In genomic region chr14:85620931-85621330, GRCm38 (mm10) we compare ENCODE assay signal across 24 mouse cellular contexts.
DNase-seq lines count a peak whose midpoint lies in the region; ATAC-seq and TF ChIP-seq lines count a peak whose summit lies in the region.
"Had no signal": no experiment of that assay in that cellular context is flagged by ENCODE, and none has a peak within 500 bp of the region (broad histone marks: within the 10 kb centered on the region; RNA-seq: fewer than 3 reads in every experiment).

No protein-coding gene starts in this region.

- ATAC-seq in forebrain, embryonic 14.5 days: no peak
- no peak for ATAC-seq in forebrain, embryonic 15.5 days (replicated peaks)
- ATAC-seq in midbrain, postnatal 0 days (ENCODE audit: low FRiP score): no peak
- ATAC-seq: CD4-positive, CD25-positive, alpha-beta regulatory T cell, adult 4 months; forebrain, embryonic 13.5 days; intestine, embryonic 15.5 days had no signal

- no peaks in the 10 kb centered on the region for H3K4me1 ChIP-seq in forebrain, embryonic 14.5 days (ENCODE audit: control insufficient read depth, insufficient read depth, low read length)
- H3K4me1 ChIP-seq in forebrain, embryonic 15.5 days: no peaks in the 10 kb centered on the region
- H3K4me1 ChIP-seq in midbrain, postnatal 0 days (ENCODE audit: insufficient read depth, low read length): no peaks in the 10 kb centered on the region
- H3K4me1 ChIP-seq in midbrain, embryonic 10.5 days: no peaks in the 10 kb centered on the region
- H3K4me1 ChIP-seq: embryonic facial prominence, embryonic 13.5 days; forebrain, embryonic 13.5 days; hindbrain, embryonic 12.5 days; hindbrain, embryonic 15.5 days; intestine, embryonic 15.5 days had no signal

- H3K36me3 ChIP-seq in forebrain, embryonic 14.5 days (ENCODE audit: control insufficient read depth, insufficient read depth, low read length): no peaks in the 10 kb centered on the region
- H3K36me3 ChIP-seq in forebrain, embryonic 15.5 days: no peaks in the 10 kb centered on the region
- H3K36me3 ChIP-seq in midbrain, postnatal 0 days (ENCODE audit: insufficient read depth, low read length): no peaks in the 10 kb centered on the region
- H3K36me3 ChIP-seq in midbrain, embryonic 10.5 days: no peaks in the 10 kb centered on the region
- H3K36me3 ChIP-seq: embryonic facial prominence, embryonic 13.5 days; hindbrain, embryonic 12.5 days; hindbrain, embryonic 15.5 days; intestine, embryonic 15.5 days had no signal

- H3K9me3 ChIP-seq in forebrain, embryonic 14.5 days (replicated peaks; ENCODE audit: control insufficient read depth, low read length): no peaks in the 10 kb centered on the region
- H3K9me3 ChIP-seq in forebrain, embryonic 15.5 days: no peaks in the 10 kb centered on the region
- no peaks in the 10 kb centered on the region for H3K9me3 ChIP-seq in midbrain, postnatal 0 days (ENCODE audit: low read length)
- H3K9me3 ChIP-seq in midbrain, embryonic 10.5 days (replicated peaks): no peaks in the 10 kb centered on the region
- H3K9me3 ChIP-seq: embryonic facial prominence, embryonic 13.5 days; forebrain, embryonic 13.5 days; hindbrain, embryonic 12.5 days; hindbrain, embryonic 15.5 days; intestine, embryonic 15.5 days had no signal

- no peaks in the 10 kb centered on the region for H3K27me3 ChIP-seq in forebrain, embryonic 14.5 days (replicated peaks; ENCODE audit: control insufficient read depth, insufficient read depth, low read length)
- no peaks in the 10 kb centered on the region for H3K27me3 ChIP-seq in forebrain, embryonic 15.5 days
- H3K27me3 ChIP-seq in midbrain, postnatal 0 days (ENCODE audit: insufficient read depth, low read length): no peaks in the 10 kb centered on the region
- no peaks in the 10 kb centered on the region for H3K27me3 ChIP-seq in midbrain, embryonic 10.5 days (ENCODE audit: low read depth, poor library complexity, severe bottlenecking)
- H3K27me3 ChIP-seq: embryonic facial prominence, embryonic 13.5 days; forebrain, embryonic 13.5 days; hindbrain, embryonic 12.5 days; hindbrain, embryonic 15.5 days; intestine, embryonic 15.5 days had no signal

- no peak overlapping the region for H3K9ac ChIP-seq in forebrain, embryonic 14.5 days (ENCODE audit: low read length)
- H3K9ac ChIP-seq in forebrain, embryonic 15.5 days (replicated peaks): no peak overlapping the region
- no peak overlapping the region for H3K9ac ChIP-seq in midbrain, postnatal 0 days (replicated peaks; ENCODE audit: low read length, poor library complexity, severe bottlenecking)
- H3K9ac ChIP-seq: embryonic facial prominence, embryonic 13.5 days; forebrain, embryonic 13.5 days; hindbrain, embryonic 12.5 days; hindbrain, embryonic 15.5 days; intestine, embryonic 15.5 days had no signal

- no peak overlapping the region for H3K4me3 ChIP-seq in forebrain, embryonic 14.5 days (ENCODE audit: low read depth, low read length)
- H3K4me3 ChIP-seq in forebrain, embryonic 15.5 days: no peak overlapping the region
- no peak overlapping the region for H3K4me3 ChIP-seq in midbrain, postnatal 0 days (ENCODE audit: low read depth, low read length)
- H3K4me3 ChIP-seq in midbrain, embryonic 10.5 days: no peak overlapping the region
- H3K4me3 ChIP-seq: embryonic facial prominence, embryonic 13.5 days; erythroblast, embryonic 14.5 days; forebrain, embryonic 13.5 days; gastrocnemius, adult 2 months; hindbrain, embryonic 12.5 days; hindbrain, embryonic 15.5 days; intestine, embryonic 15.5 days had no signal

- TF ChIP-seq CTCF in midbrain, postnatal 0 days (IDR thresholded peaks at IDR 0.05): no peak

- WGBS in forebrain, embryonic 14.5 days: 98% methylated on average over 1 of the region's 1 CpGs
- 89% methylated on average over 1 of the region's 1 CpGs for WGBS in forebrain, embryonic 15.5 days
- 81% methylated on average over 1 of the region's 1 CpGs for WGBS in midbrain, postnatal 0 days
- WGBS in midbrain, embryonic 10.5 days: 86% methylated on average over 1 of the region's 1 CpGs

- no peak overlapping the region for H3K4me2 ChIP-seq in forebrain, embryonic 14.5 days (ENCODE audit: low read length)
- no peak overlapping the region for H3K4me2 ChIP-seq in forebrain, embryonic 15.5 days (replicated peaks)
- no peak overlapping the region for H3K4me2 ChIP-seq in midbrain, postnatal 0 days (ENCODE audit: low read depth, low read length, poor library complexity, severe bottlenecking)
- H3K4me2 ChIP-seq: embryonic facial prominence, embryonic 13.5 days; forebrain, embryonic 13.5 days; heart, embryonic 11.5 days; hindbrain, embryonic 12.5 days; hindbrain, embryonic 15.5 days; intestine, embryonic 15.5 days had no signal

- DNase-seq in forebrain, embryonic 14.5 days (ENCODE audit: low spot score): peak; percentile 61
- DNase-seq in midbrain, postnatal 0 days (ENCODE audit: low spot score): peak; percentile 2
- DNase-seq in midbrain, embryonic 10.5 days (ENCODE audit: low spot score): no peak
- peak; percentile 7 for DNase-seq in forelimb bud, embryonic 11.5 days (ENCODE audit: low read depth, low spot score)
- no peak for DNase-seq in urinary bladder, adult 2 months (ENCODE audit: low spot score)
- DNase-seq: adrenal gland, adult 2 months; adrenal gland, postnatal 14 days; cerebellum, adult 11 months; cerebellum, adult 2 months; cerebellum, adult 9-11 months; cerebellum, postnatal 25 days; gastrocnemius, adult 2 months; gastrocnemius, postnatal 14 days; heart, adult 11 months; kidney, adult 11 months had no signal

- no peak overlapping the region for H3K27ac ChIP-seq in forebrain, embryonic 14.5 days (ENCODE audit: low read depth, low read length)
- no peak overlapping the region for H3K27ac ChIP-seq in forebrain, embryonic 15.5 days (replicated peaks)
- H3K27ac ChIP-seq in midbrain, postnatal 0 days (ENCODE audit: low read depth, low read length): no peak overlapping the region
- H3K27ac ChIP-seq in midbrain, embryonic 10.5 days (replicated peaks): no peak overlapping the region
- H3K27ac ChIP-seq: embryonic facial prominence, embryonic 13.5 days; forebrain, embryonic 13.5 days; gastrocnemius, adult 2 months; hindbrain, embryonic 12.5 days; hindbrain, embryonic 15.5 days; intestine, embryonic 15.5 days had no signal

Comparison
In these comparisons a context has a peak if more than half of its experiments do, and no peak if none do; other contexts are left out.
1. DNase-seq: peak in forebrain, embryonic 14.5 days (single experiment), midbrain, postnatal 0 days (single experiment) and forelimb bud, embryonic 11.5 days (single experiment); none in midbrain, embryonic 10.5 days (single experiment) and urinary bladder, adult 2 months (single experiment).